Mouse (Mus musculus): Measurements from ENCODE around the gene Itpk1. TPM values are rescaled to one million over a fixed set of nuclear protein-coding genes. Genes with fewer than 3 reads are reported as not detected.

Gene Itpk1
- polyA plus RNA-seq, 1 experiment from 2014 or later: 58.7 TPM

- ATAC-seq (replicated peaks): no peak
- H3K9me3 ChIP-seq: no peaks in the 10 kb centered on the region
- H3K4me2 ChIP-seq (replicated peaks): no peak overlapping the region
- no peak overlapping the region for H3K9ac ChIP-seq (replicated peaks)
- H3K27ac ChIP-seq (replicated peaks): no peak overlapping the region
- no peaks in the 10 kb centered on the region for H3K36me3 ChIP-seq
- no peak overlapping the region for H3K4me3 ChIP-seq
- WGBS: 88% methylated on average over 10 of the region's 10 CpGs
- peaks cover 11% of the 10 kb centered on the region for H3K4me1 ChIP-seq
- H3K27me3 ChIP-seq: no peaks in the 10 kb centered on the region
These were observed 39.1 kb downstream of the Itpk1 start for GRCm38 (mm10) chr12:102665465-102666202.

GRCm38 (mm10) chr12:102664052-102664448, 40.7 kb downstream of the Itpk1 start:
- ATAC-seq (replicated peaks): no peak
- H3K27ac ChIP-seq (replicated peaks): no peak overlapping the region
- no peaks in the 10 kb centered on the region for H3K36me3 ChIP-seq
- H3K9ac ChIP-seq (replicated peaks): no peak overlapping the region
- H3K4me2 ChIP-seq (replicated peaks): no peak overlapping the region
- H3K27me3 ChIP-seq: no peaks in the 10 kb centered on the region
- H3K9me3 ChIP-seq: no peaks in the 10 kb centered on the region
- WGBS: 92% methylated on average over 2 of the region's 2 CpGs
- H3K4me3 ChIP-seq: no peak overlapping the region
- peaks cover 10% of the 10 kb centered on the region; the same call in 1 of the 2 replicates for H3K4me1 ChIP-seq

- ATAC-seq (replicated peaks): no peak
- WGBS: 84% methylated on average over 11 of the region's 11 CpGs
- no peaks in the 10 kb centered on the region for H3K27me3 ChIP-seq
These were observed 41.2 kb downstream of the Itpk1 start for GRCm38 (mm10) chr12:102663349-102664051.

GRCm38 (mm10) chr12:102661772-102662171, 43.0 kb downstream of the Itpk1 start:
- Histone ChIP-seq H3K9ac (replicated peaks) (no peak overlapping the region), H3K27ac (replicated peaks) (peak overlapping the region; percentile 11; the same call in 1 of the 2 replicates), H3K9me3 (no peaks in the 10 kb centered on the region), H3K4me1 (peaks cover 10% of the 10 kb centered on the region; the same call in 1 of the 2 replicates), H3K36me3 (no peaks in the 10 kb centered on the region), H3K4me2 (replicated peaks) (no peak overlapping the region), H3K4me3 (no peak overlapping the region), H3K27me3 (no peaks in the 10 kb centered on the region)
- no peak for ATAC-seq (replicated peaks)
- 89% methylated on average over 7 of the region's 7 CpGs for WGBS

More at GRCm38 (mm10) chr12:102663349-102664051, 41.2 kb downstream of the Itpk1 start:
- no peak overlapping the region for H3K4me2 ChIP-seq (replicated peaks)
- H3K4me3 ChIP-seq: no peak overlapping the region
- no peak overlapping the region for H3K27ac ChIP-seq (replicated peaks)
- H3K36me3 ChIP-seq: no peaks in the 10 kb centered on the region
- no peak overlapping the region for H3K9ac ChIP-seq (replicated peaks)
- H3K9me3 ChIP-seq: no peaks in the 10 kb centered on the region
- peaks cover 10% of the 10 kb centered on the region; the same call in 1 of the 2 replicates for H3K4me1 ChIP-seq

GRCm38 (mm10) chr12:102660906-102661651, 43.7 kb downstream of the Itpk1 start:
- no peak overlapping the region for H3K4me2 ChIP-seq (replicated peaks)
- no peak for ATAC-seq (replicated peaks)
- WGBS: 89% methylated on average over 8 of the region's 8 CpGs
- no peaks in the 10 kb centered on the region for H3K36me3 ChIP-seq
- H3K4me3 ChIP-seq: no peak overlapping the region
- no peaks in the 10 kb centered on the region for H3K9me3 ChIP-seq
- H3K27me3 ChIP-seq: no peaks in the 10 kb centered on the region
- peak overlapping the region; percentile 11; the same call in 1 of the 2 replicates for H3K27ac ChIP-seq (replicated peaks)
- peaks cover 10% of the 10 kb centered on the region; the same call in 1 of the 2 replicates for H3K4me1 ChIP-seq
- H3K9ac ChIP-seq (replicated peaks): no peak overlapping the region

GRCm38 (mm10) chr12:102653003-102653402, 51.7 kb downstream of the Itpk1 start:
- WGBS: 65% methylated on average over 6 of the region's 6 CpGs
- no peak for ATAC-seq (replicated peaks)

GRCm38 (mm10) chr12:102652420-102652819, 52.3 kb downstream of the Itpk1 start:
- no peaks in the 10 kb centered on the region for H3K27me3 ChIP-seq
- no peak for ATAC-seq (replicated peaks)
- WGBS: 72% methylated on average over 8 of the region's 8 CpGs
- no peak overlapping the region for H3K9ac ChIP-seq (replicated peaks)
- H3K4me3 ChIP-seq: no peak overlapping the region
- H3K36me3 ChIP-seq: no peaks in the 10 kb centered on the region
- H3K4me2 ChIP-seq (replicated peaks): no peak overlapping the region
- H3K27ac ChIP-seq (replicated peaks): no peak overlapping the region
- H3K4me1 ChIP-seq: peaks cover 30% of the 10 kb centered on the region
- H3K9me3 ChIP-seq: no peaks in the 10 kb centered on the region

More at GRCm38 (mm10) chr12:102653003-102653402, 51.7 kb downstream of the Itpk1 start:
- Histone ChIP-seq H3K27me3 (no peaks in the 10 kb centered on the region), H3K4me1 (peaks cover 27% of the 10 kb centered on the region), H3K27ac (replicated peaks) (no peak overlapping the region), H3K4me3 (no peak overlapping the region), H3K36me3 (no peaks in the 10 kb centered on the region), H3K9me3 (no peaks in the 10 kb centered on the region), H3K9ac (replicated peaks) (no peak overlapping the region), H3K4me2 (replicated peaks) (no peak overlapping the region)

GRCm38 (mm10) chr12:102651871-102652270, 52.9 kb downstream of the Itpk1 start:
- peaks cover 30% of the 10 kb centered on the region for H3K4me1 ChIP-seq

GRCm38 (mm10) chr12:102651401-102651800, 53.3 kb downstream of the Itpk1 start:
- H3K9me3 ChIP-seq: no peaks in the 10 kb centered on the region
- H3K4me2 ChIP-seq (replicated peaks): no peak overlapping the region
- H3K9ac ChIP-seq (replicated peaks): no peak overlapping the region
- no peaks in the 10 kb centered on the region for H3K27me3 ChIP-seq
- H3K27ac ChIP-seq (replicated peaks): 0 out of 2 replicates have a peak overlapping the region, but pooled peaks have one; percentile 17
- no peaks in the 10 kb centered on the region for H3K36me3 ChIP-seq
- H3K4me3 ChIP-seq: no peak overlapping the region
- peaks cover 34% of the 10 kb centered on the region for H3K4me1 ChIP-seq
- WGBS: 81% methylated on average over 8 of the region's 8 CpGs
- no peak for ATAC-seq (replicated peaks)

More at GRCm38 (mm10) chr12:102651871-102652270, 52.9 kb downstream of the Itpk1 start:
- no peaks in the 10 kb centered on the region for H3K36me3 ChIP-seq
- no peak overlapping the region for H3K4me3 ChIP-seq
- H3K9ac ChIP-seq (replicated peaks): no peak overlapping the region
- no peak for ATAC-seq (replicated peaks)
- H3K27ac ChIP-seq (replicated peaks): 0 out of 2 replicates have a peak overlapping the region, but pooled peaks have one; percentile 17
- no peaks in the 10 kb centered on the region for H3K27me3 ChIP-seq
- H3K4me2 ChIP-seq (replicated peaks): no peak overlapping the region
- no peaks in the 10 kb centered on the region for H3K9me3 ChIP-seq
- WGBS: 60% methylated on average over 8 of the region's 8 CpGs

- H3K4me2 ChIP-seq (replicated peaks): no peak overlapping the region
- no peak overlapping the region for H3K4me3 ChIP-seq
- no peak overlapping the region for H3K9ac ChIP-seq (replicated peaks)
- no peaks in the 10 kb centered on the region for H3K9me3 ChIP-seq
- no peaks in the 10 kb centered on the region for H3K27me3 ChIP-seq
- no peak for ATAC-seq (replicated peaks)
- H3K27ac ChIP-seq (replicated peaks): no peak overlapping the region
- 76% methylated on average over 4 of the region's 4 CpGs for WGBS
- H3K36me3 ChIP-seq: no peaks in the 10 kb centered on the region
- peaks cover 37% of the 10 kb centered on the region for H3K4me1 ChIP-seq
These were observed 54.1 kb downstream of the Itpk1 start for GRCm38 (mm10) chr12:102650649-102651048.

- no peak for ATAC-seq (replicated peaks)
- WGBS: 82% methylated on average over 14 of the region's 14 CpGs
- no peaks in the 10 kb centered on the region for H3K27me3 ChIP-seq
These were observed 56.7 kb downstream of the Itpk1 start for GRCm38 (mm10) chr12:102647839-102648564.

More at GRCm38 (mm10) chr12:102647839-102648564, 56.7 kb downstream of the Itpk1 start:
- no peak overlapping the region for H3K27ac ChIP-seq (replicated peaks)
- no peak overlapping the region for H3K4me3 ChIP-seq
- H3K9ac ChIP-seq (replicated peaks): no peak overlapping the region
- no peaks in the 10 kb centered on the region for H3K9me3 ChIP-seq
- H3K36me3 ChIP-seq: no peaks in the 10 kb centered on the region
- H3K4me2 ChIP-seq (replicated peaks): no peak overlapping the region
- H3K4me1 ChIP-seq: peaks cover 44% of the 10 kb centered on the region
